Mouse (Mus musculus) MEL (cell line): ENCODE results near the gene Trak1. TPM values are rescaled to one million over a fixed set of nuclear protein-coding genes. Genes with fewer than 3 reads are reported as not detected.
A peak's percentile ranks its signal among the peaks of the same experiment; 100 is the strongest.

Experiments used
- DNase-seq: peaks from one replicate; pipeline ENCODE4 v3.0.0; 2011; ENCODE audit warnings: low read depth, low spot score
- H3K27ac ChIP-seq: 2 replicates; pipeline ENCODE4 v1.5.1; 2012; ENCODE audit warnings: low read depth, mild to moderate bottlenecking, control low read depth, low read length, moderate library complexity; ENCODE audit not compliant: control insufficient read depth
- H3K27me3 ChIP-seq, 2 experiments: fragments of 150-350 bp in 1 of 2; sonication (generic) in 1 of 2; 2 replicates each; pipeline ENCODE4 v1.6.1; 2012; ENCODE audit warnings: low read length in 2 of 2, mild to moderate bottlenecking in 2 of 2, improper control_type of control experiment in 1 of 2, moderate library complexity in 1 of 2; ENCODE audit not compliant: insufficient read depth in 2 of 2, control insufficient read depth in 1 of 2
- H3K36me3 ChIP-seq, 2 experiments: 2 replicates each; pipeline ENCODE4 v1.6.1; 2012 to 2014; ENCODE audit warnings: low read length in 2 of 2, improper control_type of control experiment in 1 of 2, inconsistent platforms in 1 of 2, mild to moderate bottlenecking in 1 of 2; ENCODE audit not compliant: insufficient read depth in 2 of 2, control insufficient read depth in 1 of 2
- H3K4me1 ChIP-seq, 2 experiments: fragments of 150-350 bp in 1 of 2; sonication (generic) in 1 of 2; 2 replicates each; pipeline ENCODE4 v1.6.1; 2012; ENCODE audit warnings: low read length in 2 of 2, improper control_type of control experiment in 1 of 2, mild to moderate bottlenecking in 1 of 2; ENCODE audit not compliant: insufficient read depth in 2 of 2, control insufficient read depth in 1 of 2
- H3K4me3 ChIP-seq, 2 experiments: fragments of 150-350 bp in 1 of 2; sonication (generic) in 1 of 2; 2 replicates each; pipeline ENCODE4 v1.5.1; 2012; ENCODE audit warnings: low read depth in 2 of 2, low read length in 2 of 2, mild to moderate bottlenecking in 2 of 2, moderate library complexity in 2 of 2, control low read depth in 1 of 2, improper control_type of control experiment in 1 of 2; ENCODE audit not compliant: control insufficient read depth in 1 of 2, insufficient read depth in 1 of 2
- H3K79me2 ChIP-seq: 2 replicates; pipeline ENCODE4 v1.6.1; 2012; ENCODE audit warnings: mild to moderate bottlenecking, low read length, moderate library complexity; ENCODE audit not compliant: control insufficient read depth, poor library complexity, insufficient read depth
- H3K9ac ChIP-seq: 2 replicates; pipeline ENCODE4 v1.6.1; 2012; ENCODE audit warnings: low read depth, mild to moderate bottlenecking, control low read depth, low read length, moderate library complexity; ENCODE audit not compliant: control insufficient read depth, poor library complexity, severe bottlenecking
- H3K9me3 ChIP-seq: fragments of 150-350 bp; sonication (generic); replicated peaks from 2 replicates; pipeline ENCODE4 v1.6.1; 2012; ENCODE audit warnings: mild to moderate bottlenecking, low read length, improper control_type of control experiment, moderate library complexity; ENCODE audit not compliant: insufficient read depth
- CHD1 ChIP-seq: IDR thresholded peaks from 2 replicates; pipeline ENCODE4 v1.6.1; 2012; ENCODE audit warnings: low read depth, mild to moderate bottlenecking, inconsistent platforms, low read length, improper control_type of control experiment
- CHD2 ChIP-seq: IDR thresholded peaks from 2 replicates; pipeline ENCODE4 v1.6.1; 2011; ENCODE audit warnings: low read length, improper control_type of control experiment
- E2F4 ChIP-seq: IDR thresholded peaks from 2 replicates; pipeline ENCODE4 v1.6.1; 2011; ENCODE audit warnings: low read depth, low read length, improper control_type of control experiment, borderline replicate concordance
- ELF1 ChIP-seq: IDR thresholded peaks from 2 replicates; pipeline ENCODE4 v1.6.1; 2014; ENCODE audit warnings: low read depth, mild to moderate bottlenecking, inconsistent platforms, low read length, improper control_type of control experiment, moderate library complexity
- GATA1 ChIP-seq: IDR thresholded peaks from 2 replicates; pipeline ENCODE4 v1.6.1; 2011; ENCODE audit warnings: low read depth, low read length, improper control_type of control experiment
- HCFC1 ChIP-seq: IDR thresholded peaks from 2 replicates; pipeline ENCODE4 v1.6.1; 2012; ENCODE audit warnings: low read depth, mild to moderate bottlenecking, inconsistent platforms, low read length, improper control_type of control experiment, moderate library complexity
- JUND ChIP-seq: IDR thresholded peaks from 2 replicates; pipeline ENCODE4 v1.6.1; 2011; ENCODE audit warnings: low read depth, mild to moderate bottlenecking, improper control_type of control experiment, low read length
- KAT2A ChIP-seq: conservative IDR thresholded peaks from 2 replicates; pipeline ENCODE4 v1.6.1; 2012; ENCODE audit warnings: low read depth, low read length, improper control_type of control experiment, inconsistent platforms
- MAFK ChIP-seq: IDR thresholded peaks from 2 replicates; pipeline ENCODE4 v1.6.1; 2011; ENCODE audit warnings: low read depth, mild to moderate bottlenecking, low read length, improper control_type of control experiment, borderline replicate concordance
- MAX ChIP-seq: IDR thresholded peaks from 2 replicates; pipeline ENCODE4 v1.6.1; 2011; ENCODE audit warnings: low read length, improper control_type of control experiment
- MEF2A ChIP-seq: IDR thresholded peaks from 2 replicates; pipeline ENCODE4 v1.6.1; 2014; ENCODE audit warnings: low read depth, mild to moderate bottlenecking, inconsistent platforms, low read length, improper control_type of control experiment; ENCODE audit not compliant: poor library complexity, insufficient replicate concordance, severe bottlenecking; ENCODE audit errors: extremely low read depth
- MXI1 ChIP-seq: IDR thresholded peaks from 2 replicates; pipeline ENCODE4 v1.6.1; 2011; ENCODE audit warnings: mild to moderate bottlenecking, low read depth, low read length, improper control_type of control experiment
- MYC ChIP-seq: IDR thresholded peaks from 2 replicates; pipeline ENCODE4 v1.6.1; 2011; ENCODE audit warnings: low read depth, mild to moderate bottlenecking, low read length, improper control_type of control experiment, moderate library complexity
- NELFE ChIP-seq: IDR thresholded peaks from 2 replicates; pipeline ENCODE4 v1.6.1; 2011; ENCODE audit warnings: low read depth, low read length, improper control_type of control experiment
- NRF1 ChIP-seq: IDR thresholded peaks from 2 replicates; pipeline ENCODE4 v1.6.1; 2014; ENCODE audit warnings: low read depth, mild to moderate bottlenecking, inconsistent platforms, low read length, improper control_type of control experiment, moderate library complexity; ENCODE audit not compliant: poor library complexity, insufficient read depth, severe bottlenecking
- POLR2A ChIP-seq, 2 experiments: IDR thresholded peaks; 2 replicates each; pipeline ENCODE4 v1.6.1; 2011 to 2012; ENCODE audit warnings: low read length in 2 of 2, mild to moderate bottlenecking in 2 of 2, control low read depth in 1 of 2, improper control_type of control experiment in 1 of 2, low read depth in 1 of 2, moderate library complexity in 1 of 2; ENCODE audit not compliant: control insufficient read depth in 1 of 2, insufficient read depth in 1 of 2, poor library complexity in 1 of 2
- POLR2AphosphoS2 ChIP-seq: IDR thresholded peaks from 2 replicates; pipeline ENCODE4 v1.6.1; 2011; ENCODE audit warnings: low read length, improper control_type of control experiment
- RCOR1 ChIP-seq: IDR thresholded peaks from 2 replicates; pipeline ENCODE4 v1.6.1; 2012; ENCODE audit warnings: low read depth, mild to moderate bottlenecking, inconsistent platforms, low read length, improper control_type of control experiment
- SIN3A ChIP-seq: IDR thresholded peaks from 2 replicates; pipeline ENCODE4 v1.6.1; 2012; ENCODE audit warnings: low read length, improper control_type of control experiment, inconsistent platforms
- SMC3 ChIP-seq: IDR thresholded peaks from 2 replicates; pipeline ENCODE4 v1.6.1; 2011; ENCODE audit warnings: low read depth, low read length, improper control_type of control experiment
- USF1 ChIP-seq: IDR thresholded peaks from 2 replicates; pipeline ENCODE4 v1.6.1; 2014; ENCODE audit warnings: low read depth, mild to moderate bottlenecking, inconsistent platforms, low read length, improper control_type of control experiment, moderate library complexity
- USF2 ChIP-seq, 2 experiments: IDR thresholded peaks; 2 replicates each; pipeline ENCODE4 v1.6.1; 2011 to 2012; ENCODE audit warnings: improper control_type of control experiment in 2 of 2, low read length in 2 of 2, borderline replicate concordance in 1 of 2, inconsistent platforms in 1 of 2, low read depth in 1 of 2, mild to moderate bottlenecking in 1 of 2; ENCODE audit not compliant: insufficient read depth in 1 of 2
- ZMIZ1 ChIP-seq: IDR thresholded peaks from 2 replicates; pipeline ENCODE4 v1.6.1; 2012; ENCODE audit warnings: low read depth, mild to moderate bottlenecking, inconsistent platforms, low read length, improper control_type of control experiment, moderate library complexity
- ZNF384 ChIP-seq: IDR thresholded peaks from 2 replicates; pipeline ENCODE4 v1.6.1; 2012; ENCODE audit warnings: low read depth, mild to moderate bottlenecking, inconsistent platforms, low read length, improper control_type of control experiment
- polyA plus RNA-seq, 2 experiments: library from polyadenylated mRNA; stranded (reverse) in 1 of 2; unstranded in 1 of 2; fragments of >175 nt in 1 of 2; fragments of >200 nt in 1 of 2; gene quantifications; 2 replicates each; pipeline versions ENCODE4 v1.2.1 to v1.2.4; 2012; ENCODE audit warnings: low replicate concordance in 2 of 2, low read depth in 1 of 2; ENCODE audit not compliant: insufficient read length in 2 of 2, insufficient read depth in 1 of 2, missing spikeins in 1 of 2
- total RNA-seq: library from RNA; depleted of rRNA; stranded (reverse); fragments of 300-350 nt; gene quantifications from 2 replicates; pipeline ENCODE4 v1.2.3, GENCODE M21; 2012

The Trak1 gene
- total and polyA plus RNA-seq, 3 experiments = 16.2 to 35.5 TPM; not detected in 1

DNA sequence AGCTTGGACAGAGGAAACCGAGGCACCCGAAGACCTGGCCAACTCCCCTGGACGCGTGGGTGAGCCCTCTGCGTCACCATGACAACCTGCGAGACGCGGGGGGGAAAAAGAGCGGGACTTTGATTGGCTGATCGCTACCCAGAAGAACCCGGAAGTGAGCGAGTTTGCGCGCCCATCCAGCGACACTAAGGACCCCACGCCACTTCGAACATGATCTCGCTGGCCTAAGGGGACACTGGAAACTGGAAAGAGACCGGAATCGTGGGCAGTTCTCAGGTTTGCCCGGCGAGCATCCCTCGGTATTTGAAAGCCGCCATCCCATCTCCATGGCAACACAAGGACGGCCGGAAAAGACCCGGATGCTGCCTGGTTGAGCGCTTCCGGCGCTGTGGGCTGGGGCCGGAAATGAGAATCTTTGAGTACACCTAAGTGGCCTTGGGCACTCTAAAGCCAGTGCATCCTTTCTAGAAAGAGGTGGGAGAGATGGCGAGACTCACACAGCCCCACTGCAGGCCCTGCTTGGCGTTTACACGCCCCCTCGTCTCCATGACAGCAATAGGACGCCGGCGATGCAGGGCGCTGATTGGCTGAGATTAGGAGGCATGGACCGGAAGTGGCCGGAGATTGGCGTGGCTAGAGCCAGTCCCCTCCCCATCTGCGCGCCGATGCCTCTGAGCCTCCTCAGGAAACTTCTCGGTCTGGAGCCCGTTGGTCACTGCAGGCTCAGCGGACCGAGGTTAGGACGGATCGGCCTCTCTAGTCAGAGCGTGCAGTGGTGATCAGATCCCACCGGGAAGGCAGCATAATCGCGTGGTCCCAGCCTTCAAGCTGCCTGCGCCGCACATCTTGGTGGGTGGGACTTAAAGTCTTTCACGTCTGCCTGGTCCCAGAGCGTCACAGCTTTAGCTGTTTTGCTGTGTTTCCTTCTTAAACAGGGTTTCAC is 19.9 kb upstream of the Trak1 start, which contains the start of gene Ulk4:
TSS of gene Ulk4 (minus strand) at position 80 of the 943 bp plus-strand sequence.
- TF ChIP-seq KAT2A = no peak; the same call in 1 of the 2 replicates
- TF ChIP-seq MAX = peak; percentile 61; the same call in 1 of the 2 replicates
- no peak for TF ChIP-seq MEF2A
- no peak for TF ChIP-seq CHD1
- 0 out of 2 replicates have a peak, but pooled peaks have one; percentile 40 for TF ChIP-seq ZMIZ1
- no peak for TF ChIP-seq USF1
- TF ChIP-seq HCFC1 = peak; percentile 80
- no peak for TF ChIP-seq JUND
- TF ChIP-seq RCOR1 = peak; percentile 51
- TF ChIP-seq ZNF384 = peak; percentile 52; the same call in 1 of the 2 replicates
- peak; percentile 97 for TF ChIP-seq ELF1
- TF ChIP-seq USF2 (IDR thresholded peaks at IDR 0.05; ENCODE audit: borderline replicate concordance in 1 of 2, insufficient read depth in 1 of 2, low read depth in 1 of 2, low read length in 2 of 2) = no peak
- TF ChIP-seq NELFE = peak; percentile 39; the same call in 1 of the 2 replicates
- 0 out of 2 replicates have a peak, but pooled peaks have one; percentile 1 for TF ChIP-seq SMC3
- peak; percentile 59 for TF ChIP-seq POLR2AphosphoS2
- peak; percentile 94 for TF ChIP-seq E2F4
- peak; percentile 48; the same call in 1 of the 2 replicates for TF ChIP-seq NRF1
- TF ChIP-seq GATA1 = 0 out of 2 replicates have a peak, but pooled peaks have one; percentile 2
- TF ChIP-seq MAFK = no peak
- TF ChIP-seq SIN3A = peak; percentile 97
- peak; percentile 19; the same call in 1 of the 2 replicates for TF ChIP-seq CHD2
- peak; percentile 30; the same call in 1 of the 2 replicates for TF ChIP-seq MYC
- peak; percentile 91 for TF ChIP-seq MXI1
- peak; percentile 39 to 44; a peak in 1 of 4 replicates for TF ChIP-seq POLR2A (IDR thresholded peaks at IDR 0.05; ENCODE audit: control insufficient read depth in 1 of 2, insufficient read depth in 1 of 2, low read depth in 1 of 2, low read length in 2 of 2, poor library complexity in 1 of 2)
- TF ChIP-seq, all 39 proteins: peak for 17
- Histone ChIP-seq H3K9me3 (no peaks in the 10 kb centered on the region), H3K9ac (peak within 1 kb of the TSS; percentile 69), H3K36me3 (peaks cover 0 to 8% of the 10 kb centered on the region in 2 experiments; a peak in 2 of 4 replicates), H3K79me2 (0 out of 2 replicates have a peak, but pooled peaks cover 2% of the 10 kb centered on the region), H3K27me3 (no peaks in the 10 kb centered on the region), H3K27ac (peak within 1 kb of the TSS; percentile 60), H3K4me3 (peak within 1 kb of the TSS; percentile 65 to 70), H3K4me1 (peaks cover 3 to 15% of the 10 kb centered on the region in 2 experiments; a peak in 3 of 4 replicates)
- DNase-seq = peak; percentile 96
